Mouse (Mus musculus): ENCODE results near the gene Tex37. TPM values are rescaled to one million over a fixed set of nuclear protein-coding genes. Genes with fewer than 3 reads are reported as not detected.

The Tex37 gene
- polyA plus RNA-seq, 1 experiment: not detected

GRCm38 (mm10) chr6:70898166-70898565 is 20.6 kb downstream of the Tex37 start:
- no peak for DNase-seq (ENCODE audit: extremely low spot score in 1 of 2, low spot score in 1 of 2)

DNA sequence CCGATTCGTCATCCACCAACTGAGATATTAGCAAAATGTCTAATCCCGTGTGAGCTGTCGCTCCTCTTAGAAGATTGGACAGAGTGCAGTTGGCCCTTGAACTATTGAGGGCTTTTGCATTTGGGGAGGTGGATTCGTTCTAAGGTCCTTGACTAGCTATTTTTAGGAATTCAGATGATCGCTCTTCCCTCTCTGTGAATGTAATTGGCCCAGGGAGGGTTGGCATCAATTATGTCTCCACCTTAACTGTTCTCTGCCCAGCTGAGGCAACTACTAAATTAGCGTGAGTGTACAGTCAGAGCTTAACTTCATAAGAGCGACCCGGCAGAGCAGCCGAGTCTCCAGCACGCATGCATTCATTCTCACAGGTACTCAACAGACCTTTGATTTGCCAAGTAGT is 30.7 kb downstream of the Tex37 start:
- no peak for DNase-seq (ENCODE audit: extremely low spot score in 1 of 2, low spot score in 1 of 2)

DNA sequence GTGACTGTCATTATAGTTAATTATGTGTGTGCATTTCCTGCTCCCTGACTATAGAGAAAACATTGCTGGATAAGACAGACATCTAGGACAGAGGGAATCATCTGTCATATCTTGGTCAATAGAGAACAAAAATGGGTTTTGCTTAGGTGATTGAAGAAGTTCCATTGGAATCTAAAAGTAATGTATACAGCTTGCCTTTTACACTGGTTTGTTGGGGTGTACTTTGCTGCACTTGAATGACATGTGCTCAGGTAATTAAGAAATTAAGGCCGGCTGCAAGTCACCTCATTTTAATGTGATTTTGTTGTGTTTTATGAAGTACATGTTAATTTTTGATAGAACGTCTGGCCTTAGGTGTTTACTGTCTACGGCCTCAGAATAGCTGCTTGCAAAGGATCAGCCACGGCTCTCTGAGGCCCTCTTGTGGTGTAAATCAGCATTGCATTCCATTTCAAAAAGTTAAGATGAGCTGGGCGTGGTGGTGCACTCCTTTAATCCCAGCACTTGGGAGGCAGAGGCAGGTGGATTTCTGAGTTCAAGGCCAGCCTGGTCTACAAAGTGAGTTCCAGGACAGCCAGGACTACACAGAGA is 37.9 kb downstream of the Tex37 start:
- DNase-seq (ENCODE audit: extremely low spot score in 1 of 2, low spot score in 1 of 2): peak; percentile 46 to 96

DNA sequence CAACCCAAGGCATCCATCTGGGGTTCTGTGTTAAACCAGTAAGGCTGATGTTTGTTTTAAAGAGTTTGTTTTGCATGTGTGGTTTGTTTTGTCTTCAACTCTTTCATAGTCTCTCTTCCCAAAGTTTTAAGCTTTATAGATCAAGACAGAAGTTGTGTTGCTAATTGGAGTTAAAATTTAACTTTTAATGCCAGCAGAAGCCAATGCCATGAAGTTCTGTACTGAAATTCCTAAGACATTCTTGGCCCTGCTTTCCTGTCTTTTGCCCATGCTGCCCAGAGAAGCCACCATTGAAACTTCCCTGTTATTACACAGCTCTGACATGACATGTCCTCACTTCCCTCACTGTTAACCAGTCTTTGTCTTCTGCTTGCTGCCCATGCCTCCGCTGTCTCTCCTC is 43.7 kb downstream of the Tex37 start:
- no peak for DNase-seq (ENCODE audit: extremely low spot score in 1 of 2, low spot score in 1 of 2)

DNA sequence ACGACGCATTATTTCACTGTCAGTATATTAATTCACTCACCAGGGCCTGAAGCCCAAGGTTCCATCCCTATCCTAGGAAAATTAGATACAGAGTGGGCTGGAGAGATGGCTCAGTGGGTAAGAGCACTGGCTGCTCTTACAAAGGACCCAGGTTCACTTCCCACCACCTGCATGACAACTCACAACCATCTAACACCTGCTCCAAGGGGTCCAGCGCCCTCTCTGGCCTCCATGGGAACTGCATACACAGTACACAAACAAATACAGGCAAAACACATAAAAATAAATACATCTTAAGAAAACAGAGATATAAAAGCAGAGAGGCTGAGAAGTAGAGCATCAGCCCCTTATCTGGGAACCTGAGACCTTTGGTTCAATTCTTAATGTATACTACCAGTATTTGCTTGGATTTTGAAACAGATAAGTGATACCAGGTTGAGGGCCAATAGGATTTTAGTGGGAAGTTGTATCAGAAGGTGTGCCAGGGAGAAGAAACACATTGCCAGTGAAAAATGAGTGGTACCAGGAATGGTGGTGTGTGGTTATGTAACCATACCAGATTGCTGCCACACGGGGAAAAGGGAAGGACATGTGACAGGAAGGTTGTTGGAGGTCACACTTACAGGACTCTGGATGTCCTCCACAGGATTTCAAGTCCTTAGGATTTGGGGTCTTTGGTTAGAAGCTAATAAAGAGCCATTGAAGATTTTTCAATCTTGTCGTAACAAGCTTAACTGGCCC is 44.5 kb downstream of the Tex37 start:
- DNase-seq (ENCODE audit: extremely low spot score in 1 of 2, low spot score in 1 of 2): no peak

DNA sequence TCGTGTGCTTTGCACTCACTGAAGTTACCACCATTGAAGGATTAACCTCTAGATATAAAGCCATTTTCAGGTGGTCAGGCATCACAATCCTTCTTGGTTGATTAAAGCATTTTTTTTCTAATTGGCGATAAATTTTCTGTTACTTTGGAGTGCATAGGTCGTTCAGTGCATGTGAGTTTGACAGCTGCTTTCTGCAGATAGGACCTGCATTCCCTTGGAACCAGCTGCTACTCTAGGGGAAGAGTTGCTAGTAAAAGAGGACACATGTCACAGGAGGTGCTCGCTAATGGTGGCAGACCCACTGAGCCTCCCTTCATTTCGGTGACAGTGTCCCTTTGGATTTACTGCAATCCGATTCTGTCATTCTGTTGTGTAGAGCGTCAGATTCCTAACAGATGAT is 46.2 kb downstream of the Tex37 start:
- no peak for DNase-seq (ENCODE audit: extremely low spot score in 1 of 2, low spot score in 1 of 2)

DNA sequence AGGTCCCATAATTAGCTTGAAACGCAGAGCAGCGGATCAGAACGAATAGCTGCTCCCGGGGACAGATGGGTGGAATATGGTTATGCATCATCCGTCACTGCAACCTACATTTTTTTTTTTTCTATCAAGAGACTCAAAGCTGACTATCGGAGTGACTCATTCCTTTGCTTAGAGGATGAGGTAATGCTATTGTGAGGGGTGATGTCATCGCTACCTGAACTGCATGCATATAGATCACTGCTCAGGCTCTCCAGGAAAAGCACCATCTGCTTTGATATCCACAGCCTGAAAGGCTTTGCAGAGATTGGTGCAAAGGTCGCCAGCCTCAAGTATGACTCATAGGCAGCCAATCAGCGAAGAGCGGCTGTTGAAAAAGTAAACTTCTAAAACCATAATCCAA is 46.6 kb downstream of the Tex37 start:
- peak; percentile 75 to 76 for DNase-seq (ENCODE audit: extremely low spot score in 1 of 2, low spot score in 1 of 2)

DNA sequence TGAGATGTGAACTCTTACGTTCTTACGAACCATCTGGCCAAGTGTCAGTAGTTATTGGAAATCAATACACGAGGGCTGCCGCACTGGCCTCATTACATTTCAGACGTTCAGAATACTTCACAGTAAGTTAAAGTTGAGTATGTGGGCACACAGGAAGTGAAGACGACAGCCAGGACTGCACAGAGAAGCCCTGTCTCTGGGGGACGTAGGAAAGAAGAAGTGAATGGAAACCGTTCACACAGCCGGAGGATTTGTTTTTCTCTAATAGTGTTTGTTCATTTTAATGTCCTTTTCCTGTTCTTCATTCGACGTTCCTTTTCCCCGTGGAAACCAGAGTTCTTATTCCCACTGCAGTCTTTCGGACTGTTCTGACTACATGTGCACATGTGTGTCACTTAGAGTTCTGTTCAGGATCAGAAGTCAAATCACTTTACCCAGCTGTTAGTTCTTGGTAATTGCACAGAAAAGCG is 47.2 kb downstream of the Tex37 start:
- no peak for DNase-seq (ENCODE audit: extremely low spot score in 1 of 2, low spot score in 1 of 2)

GRCm38 (mm10) chr6:70867297-70867696 is 51.4 kb downstream of the Tex37 start:
- no peak for DNase-seq (ENCODE audit: extremely low spot score in 1 of 2, low spot score in 1 of 2)

DNA sequence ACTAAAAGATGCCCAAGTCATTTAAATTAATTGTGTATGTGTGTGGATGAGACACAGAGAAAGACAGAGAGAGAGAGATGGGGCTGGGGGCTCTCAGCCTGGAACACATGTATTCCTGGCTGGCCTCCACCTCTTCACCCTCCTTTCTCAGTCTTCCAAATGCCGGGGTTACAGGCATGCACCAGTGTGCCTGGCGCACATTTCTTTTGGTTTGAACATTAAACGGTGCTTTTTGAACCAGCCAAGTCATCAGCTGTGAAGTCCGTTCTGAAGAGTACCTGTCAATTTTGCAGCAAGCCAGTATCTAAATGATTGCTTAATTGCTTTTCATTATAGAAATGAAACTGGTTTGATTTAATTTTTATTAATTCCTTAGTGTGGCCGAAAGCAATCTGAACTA is 52.0 kb downstream of the Tex37 start:
- no peak for DNase-seq (ENCODE audit: extremely low spot score in 1 of 2, low spot score in 1 of 2)

- no peak for DNase-seq (ENCODE audit: extremely low spot score in 1 of 2, low spot score in 1 of 2)
These were observed 54.4 kb downstream of the Tex37 start for GRCm38 (mm10) chr6:70864285-70864684.

Other genes with a start within 250 kb of the Tex37 start
- 15.7 and 16.7 TPM in 2 replicates for gene Rpia, start 126.7 kb downstream of the Tex37 start, polyA plus RNA-seq (2012; rRNA removed)
- gene Eif2ak3, start 74.4 kb downstream of the Tex37 start, polyA plus RNA-seq (2012; rRNA removed): 16.9 and 17.9 TPM in 2 replicates
- gene Foxi3, start 37.6 kb upstream of the Tex37 start, polyA plus RNA-seq (2012; rRNA removed): not detected in 2 replicates
- 5.2 and 5.8 TPM in 2 replicates for gene Thnsl2, start 225.5 kb upstream of the Tex37 start, polyA plus RNA-seq (2012; rRNA removed)

All from frontal cortex, adult 2 months (tissue).